Mouse (Mus musculus) heart, embryonic 11.5 days (tissue): Measurements from ENCODE around the gene Fam198a. TPM values are rescaled to one million over a fixed set of nuclear protein-coding genes. Genes with fewer than 3 reads are reported as not detected.

Source experiments
- ATAC-seq: fragments of 200-750 bp; cut with Nextera tagmentation; replicated peaks from 2 replicates; pipeline ENCODE4 v1.8.0; 2017; ENCODE audit warnings: moderate library complexity; ENCODE audit not compliant: insufficient number of reproducible peaks, low FRiP score, low TSS enrichment
- H3K27ac ChIP-seq: fragments of 300-500 bp; sonication (generic); 2 replicates; pipeline ENCODE4 v1.5.1; 2014; ENCODE audit warnings: mild to moderate bottlenecking, low read depth, low read length
- H3K27me3 ChIP-seq: fragments of 300-500 bp; sonication (generic); 2 replicates; pipeline ENCODE4 v1.6.1; 2014; ENCODE audit warnings: mild to moderate bottlenecking, low read length, mixed read lengths; ENCODE audit not compliant: control insufficient read depth, insufficient read depth
- H3K36me3 ChIP-seq: fragments of 300-500 bp; sonication (generic); 2 replicates; pipeline ENCODE4 v1.6.1; 2014; ENCODE audit warnings: mild to moderate bottlenecking, low read length, moderate library complexity, mixed read lengths; ENCODE audit not compliant: control insufficient read depth, insufficient read depth
- H3K4me1 ChIP-seq: fragments of 300-500 bp; sonication (generic); 2 replicates; pipeline ENCODE4 v1.6.1; 2014; ENCODE audit warnings: low read length; ENCODE audit not compliant: control insufficient read depth, insufficient read depth
- H3K4me2 ChIP-seq: fragments of 300-500 bp; sonication (generic); 2 replicates; pipeline ENCODE4 v1.6.1; 2014; ENCODE audit warnings: mild to moderate bottlenecking, moderate library complexity
- H3K4me3 ChIP-seq: fragments of 300-500 bp; sonication (generic); 2 replicates; pipeline ENCODE4 v1.5.1; 2014; ENCODE audit warnings: low read depth, low read length
- H3K9ac ChIP-seq: fragments of 300-500 bp; sonication (generic); 2 replicates; pipeline ENCODE4 v1.6.1; 2014; ENCODE audit warnings: mild to moderate bottlenecking, low read depth, low read length, moderate library complexity
- H3K9me3 ChIP-seq: fragments of 300-500 bp; sonication (generic); replicated peaks from 2 replicates; pipeline ENCODE4 v1.6.1; 2016; ENCODE audit warnings: low read length; ENCODE audit not compliant: control insufficient read depth
- WGBS: fragments of 180-500 bp; shearing (Covaris S2); extraction: QIAGEN DNeasy Blood & Tissue Kit; methylation state at CpG from one replicate; pipeline ENCODE4 v1.1.7; 2014; ENCODE audit not compliant: insufficient replicate concordance; 5-methylcytosine and 5-hydroxymethylcytosine counted together
- polyA plus RNA-seq: library from polyadenylated mRNA; unstranded; fragments of >200 nt; fragmentation: Nextera tagmentation; extraction: Ambion mirVana; gene quantifications from 2 replicates; pipeline ENCODE4 v1.2.1, GENCODE M21; 2014

The Fam198a gene
- 0.35 and 0.44 TPM in 2 replicates for polyA plus RNA-seq

GRCm38 (mm10) chr9:121950418-121951113 is at the start of gene Fam198a:
Gene Fam198a, plus strand, starts transcription at chr9:121950988.
- peak; percentile 49; the same call in 1 of the 2 replicates for ATAC-seq
- no peaks in the 10 kb centered on the region for H3K36me3 ChIP-seq
- H3K9me3 ChIP-seq: no peaks in the 10 kb centered on the region
- no peak within 1 kb of the TSS for H3K4me3 ChIP-seq
- H3K27me3 ChIP-seq: no peaks in the 10 kb centered on the region
- peak within 1 kb of the TSS; percentile 55 for H3K4me2 ChIP-seq
- peak within 1 kb of the TSS; percentile 24; the same call in 1 of the 2 replicates for H3K9ac ChIP-seq
- 10% methylated on average over 14 of the region's 14 CpGs for WGBS
- no peak within 1 kb of the TSS for H3K27ac ChIP-seq
- peaks cover 7% of the 10 kb centered on the region; the same call in 1 of the 2 replicates for H3K4me1 ChIP-seq

GRCm38 (mm10) chr9:121901710-121902700 is 48.8 kb upstream of the Fam198a start:
- no peaks in the 10 kb centered on the region for H3K36me3 ChIP-seq
- H3K4me3 ChIP-seq: no peak overlapping the region
- H3K4me2 ChIP-seq: no peak overlapping the region
- H3K27me3 ChIP-seq: no peaks in the 10 kb centered on the region
- no peak for ATAC-seq
- no peak overlapping the region for H3K27ac ChIP-seq
- peaks cover under 1% of the 10 kb centered on the region; the same call in 1 of the 2 replicates for H3K4me1 ChIP-seq
- 62% methylated on average over 5 of the region's 5 CpGs for WGBS
- no peaks in the 10 kb centered on the region for H3K9me3 ChIP-seq
- H3K9ac ChIP-seq: no peak overlapping the region

GRCm38 (mm10) chr9:121903476-121904305 is 47.1 kb upstream of the Fam198a start:
- Histone ChIP-seq H3K36me3 (no peaks in the 10 kb centered on the region), H3K9ac (no peak overlapping the region), H3K4me1 (no peaks in the 10 kb centered on the region), H3K9me3 (no peaks in the 10 kb centered on the region), H3K4me2 (no peak overlapping the region), H3K27me3 (no peaks in the 10 kb centered on the region), H3K27ac (no peak overlapping the region), H3K4me3 (no peak overlapping the region)
- 72% methylated on average over 8 of the region's 8 CpGs for WGBS
- no peak for ATAC-seq

GRCm38 (mm10) chr9:121904319-121904718 is 46.5 kb upstream of the Fam198a start:
- ATAC-seq: no peak
- H3K4me2 ChIP-seq: no peak overlapping the region
- no peaks in the 10 kb centered on the region for H3K36me3 ChIP-seq
- no peak overlapping the region for H3K4me3 ChIP-seq
- no peaks in the 10 kb centered on the region for H3K4me1 ChIP-seq
- WGBS: 79% methylated on average over 4 of the region's 4 CpGs
- H3K9me3 ChIP-seq: no peaks in the 10 kb centered on the region
- H3K27ac ChIP-seq: no peak overlapping the region
- H3K27me3 ChIP-seq: no peaks in the 10 kb centered on the region
- H3K9ac ChIP-seq: no peak overlapping the region

- Histone ChIP-seq H3K9ac (no peak overlapping the region), H3K9me3 (no peaks in the 10 kb centered on the region), H3K4me2 (no peak overlapping the region), H3K27ac (no peak overlapping the region), H3K27me3 (no peaks in the 10 kb centered on the region), H3K4me3 (no peak overlapping the region), H3K4me1 (no peaks in the 10 kb centered on the region), H3K36me3 (no peaks in the 10 kb centered on the region)
- no peak for ATAC-seq
- WGBS: 88% methylated on average over 7 of the region's 7 CpGs
Observed at GRCm38 (mm10) chr9:121904946-121905345, 45.8 kb upstream of the Fam198a start.

- Histone ChIP-seq H3K9ac (no peak overlapping the region), H3K27ac (no peak overlapping the region), H3K27me3 (no peaks in the 10 kb centered on the region), H3K4me2 (no peak overlapping the region), H3K36me3 (no peaks in the 10 kb centered on the region), H3K4me1 (no peaks in the 10 kb centered on the region), H3K9me3 (no peaks in the 10 kb centered on the region), H3K4me3 (no peak overlapping the region)
- ATAC-seq: no peak
- WGBS: 81% methylated on average over 4 of the region's 4 CpGs
Observed at GRCm38 (mm10) chr9:121905556-121906185, 45.1 kb upstream of the Fam198a start.

GRCm38 (mm10) chr9:121906456-121906855 is 44.3 kb upstream of the Fam198a start:
- Histone ChIP-seq H3K4me3 (no peak overlapping the region), H3K4me2 (no peak overlapping the region), H3K9me3 (no peaks in the 10 kb centered on the region), H3K9ac (no peak overlapping the region), H3K4me1 (no peaks in the 10 kb centered on the region), H3K27ac (no peak overlapping the region), H3K27me3 (no peaks in the 10 kb centered on the region), H3K36me3 (no peaks in the 10 kb centered on the region)
- ATAC-seq: no peak
- 64% methylated on average over 5 of the region's 5 CpGs for WGBS
